Mouse (Mus musculus): ENCODE measurements around the gene Tmtc2.

GRCm38 (mm10) chr10:105345920-105346319 is 228.3 kb downstream of the Tmtc2 start:
- TF ChIP-seq POLR2AphosphoS2 (IDR thresholded peaks at IDR 0.05; ENCODE audit: insufficient read length, low read depth) (no peak), USF1 (IDR thresholded peaks at IDR 0.05; ENCODE audit: low read depth) (no peak), MAX (IDR thresholded peaks at IDR 0.05; ENCODE audit: low read depth) (no peak), POLR2A (IDR thresholded peaks at IDR 0.05; ENCODE audit: insufficient read length, low read depth) (no peak), E2F4 (IDR thresholded peaks at IDR 0.05; ENCODE audit: insufficient read depth) (no peak), TCF12 (IDR thresholded peaks at IDR 0.05; ENCODE audit: insufficient read depth, poor library complexity, severe bottlenecking) (no peak), MYOD1 (IDR thresholded peaks at IDR 0.05; ENCODE audit: control insufficient read depth in 1 of 3, insufficient read length in 2 of 3, low read depth in 2 of 3) (no peak), MYOG (IDR thresholded peaks at IDR 0.05; ENCODE audit: control insufficient read depth in 1 of 3, insufficient read depth in 1 of 3, insufficient read length in 2 of 3, low read depth in 2 of 3) (no peak)
